Mouse (Mus musculus): ENCODE results near the gene Hspa5. TPM values are rescaled to one million over a fixed set of nuclear protein-coding genes. Genes with fewer than 3 reads are reported as not detected.

Hspa5 gene
- polyA plus RNA-seq (2014; fragmentation: Nextera tagmentation; extraction: Ambion mirVana): 895 and 931 TPM in 2 replicates

- peak within 1 kb of the TSS; percentile 99 for H3K9ac ChIP-seq (ENCODE audit: low read length)
- no peaks in the 10 kb centered on the region for H3K9me3 ChIP-seq (ENCODE audit: control insufficient read depth, low read length)
- peak within 1 kb of the TSS; percentile 93 for H3K27ac ChIP-seq (ENCODE audit: low read depth, low read length)
- H3K4me2 ChIP-seq (ENCODE audit: low read depth): peak within 1 kb of the TSS; percentile 64
- H3K4me1 ChIP-seq (ENCODE audit: control insufficient read depth, insufficient read depth, low read length): peaks cover 39% of the 10 kb centered on the region
- DNase-seq (ENCODE audit: low spot score) (peak; percentile 99), ATAC-seq (ENCODE audit: insufficient read depth, low FRiP score, low TSS enrichment) (peak; percentile 99)
- under 1% methylated on average over 60 of the region's 60 CpGs for WGBS
- H3K4me3 ChIP-seq (ENCODE audit: low read depth, low read length): peak within 1 kb of the TSS; percentile 100
- peaks cover 20% of the 10 kb centered on the region for H3K36me3 ChIP-seq (ENCODE audit: control insufficient read depth, insufficient read depth, low read length)
- no peaks in the 10 kb centered on the region for H3K27me3 ChIP-seq (ENCODE audit: control insufficient read depth, insufficient read depth, low read length)
These were observed at the start of gene Hspa5 for GRCm38 (mm10) chr2:34771368-34772226. Hspa5 (plus strand) TSS chr2:34771970.

GRCm38 (mm10) chr2:34725269-34725668, 46.5 kb upstream of the Hspa5 start:
- H3K4me3 ChIP-seq (ENCODE audit: low read depth, low read length): no peak overlapping the region
- 97% methylated on average over 5 of the region's 5 CpGs for WGBS
- peaks cover 4% of the 10 kb centered on the region for H3K36me3 ChIP-seq (ENCODE audit: control insufficient read depth, insufficient read depth, low read length)
- ATAC-seq (ENCODE audit: insufficient read depth, low FRiP score, low TSS enrichment): no peak
- H3K4me1 ChIP-seq (ENCODE audit: control insufficient read depth, insufficient read depth, low read length): no peaks in the 10 kb centered on the region
- H3K9me3 ChIP-seq (ENCODE audit: control insufficient read depth, low read length): no peaks in the 10 kb centered on the region
- DNase-seq (ENCODE audit: low spot score): no peak
- no peak overlapping the region for H3K9ac ChIP-seq (ENCODE audit: low read length)
- H3K4me2 ChIP-seq (ENCODE audit: low read depth): no peak overlapping the region
- no peaks in the 10 kb centered on the region for H3K27me3 ChIP-seq (ENCODE audit: control insufficient read depth, insufficient read depth, low read length)
- H3K27ac ChIP-seq (ENCODE audit: low read depth, low read length): no peak overlapping the region

- H3K4me2 ChIP-seq (ENCODE audit: low read depth): no peak overlapping the region
- peaks cover 2% of the 10 kb centered on the region for H3K36me3 ChIP-seq (ENCODE audit: control insufficient read depth, insufficient read depth, low read length)
- H3K27me3 ChIP-seq (ENCODE audit: control insufficient read depth, insufficient read depth, low read length): no peaks in the 10 kb centered on the region
- H3K4me3 ChIP-seq (ENCODE audit: low read depth, low read length): no peak overlapping the region
- 95% methylated on average over 8 of the region's 8 CpGs for WGBS
- no peaks in the 10 kb centered on the region for H3K4me1 ChIP-seq (ENCODE audit: control insufficient read depth, insufficient read depth, low read length)
- DNase-seq (ENCODE audit: low spot score) (no peak), ATAC-seq (ENCODE audit: insufficient read depth, low FRiP score, low TSS enrichment) (no peak)
- no peaks in the 10 kb centered on the region for H3K9me3 ChIP-seq (ENCODE audit: control insufficient read depth, low read length)
- H3K27ac ChIP-seq (ENCODE audit: low read depth, low read length): no peak overlapping the region
- no peak overlapping the region for H3K9ac ChIP-seq (ENCODE audit: low read length)
These were observed 44.6 kb upstream of the Hspa5 start for GRCm38 (mm10) chr2:34727045-34727728.

- Histone ChIP-seq H3K27ac (ENCODE audit: low read depth, low read length) (no peak overlapping the region), H3K9me3 (ENCODE audit: control insufficient read depth, low read length) (no peaks in the 10 kb centered on the region), H3K9ac (ENCODE audit: low read length) (no peak overlapping the region), H3K4me3 (ENCODE audit: low read depth, low read length) (no peak overlapping the region), H3K36me3 (ENCODE audit: control insufficient read depth, insufficient read depth, low read length) (no peaks in the 10 kb centered on the region), H3K4me1 (ENCODE audit: control insufficient read depth, insufficient read depth, low read length) (no peaks in the 10 kb centered on the region), H3K4me2 (ENCODE audit: low read depth) (no peak overlapping the region), H3K27me3 (ENCODE audit: control insufficient read depth, insufficient read depth, low read length) (no peaks in the 10 kb centered on the region)
- ATAC-seq (ENCODE audit: insufficient read depth, low FRiP score, low TSS enrichment): no peak
- DNase-seq (ENCODE audit: low spot score): no peak
- 92% methylated on average over 1 of the region's 1 CpGs for WGBS
These were observed 35.1 kb upstream of the Hspa5 start for GRCm38 (mm10) chr2:34736626-34737025.

GRCm38 (mm10) chr2:34737911-34738310, 33.9 kb upstream of the Hspa5 start:
- no peaks in the 10 kb centered on the region for H3K27me3 ChIP-seq (ENCODE audit: control insufficient read depth, insufficient read depth, low read length)
- H3K36me3 ChIP-seq (ENCODE audit: control insufficient read depth, insufficient read depth, low read length): no peaks in the 10 kb centered on the region
- no peak for DNase-seq (ENCODE audit: low spot score)
- no peaks in the 10 kb centered on the region for H3K4me1 ChIP-seq (ENCODE audit: control insufficient read depth, insufficient read depth, low read length)
- H3K9ac ChIP-seq (ENCODE audit: low read length): no peak overlapping the region
- WGBS: 73% methylated on average over 1 of the region's 1 CpGs
- H3K9me3 ChIP-seq (ENCODE audit: control insufficient read depth, low read length): no peaks in the 10 kb centered on the region
- H3K4me2 ChIP-seq (ENCODE audit: low read depth): no peak overlapping the region
- no peak overlapping the region for H3K27ac ChIP-seq (ENCODE audit: low read depth, low read length)
- no peak overlapping the region for H3K4me3 ChIP-seq (ENCODE audit: low read depth, low read length)
- ATAC-seq (ENCODE audit: insufficient read depth, low FRiP score, low TSS enrichment): no peak

- no peaks in the 10 kb centered on the region for H3K4me1 ChIP-seq (ENCODE audit: control insufficient read depth, insufficient read depth, low read length)
- no peaks in the 10 kb centered on the region for H3K36me3 ChIP-seq (ENCODE audit: control insufficient read depth, insufficient read depth, low read length)
- ATAC-seq (ENCODE audit: insufficient read depth, low FRiP score, low TSS enrichment) (no peak), DNase-seq (ENCODE audit: low spot score) (no peak)
- H3K27me3 ChIP-seq (ENCODE audit: control insufficient read depth, insufficient read depth, low read length): no peaks in the 10 kb centered on the region
- no peak overlapping the region for H3K4me2 ChIP-seq (ENCODE audit: low read depth)
- no peak overlapping the region for H3K27ac ChIP-seq (ENCODE audit: low read depth, low read length)
- H3K4me3 ChIP-seq (ENCODE audit: low read depth, low read length): no peak overlapping the region
- H3K9me3 ChIP-seq (ENCODE audit: control insufficient read depth, low read length): no peaks in the 10 kb centered on the region
- no peak overlapping the region for H3K9ac ChIP-seq (ENCODE audit: low read length)
- 79% methylated on average over 1 of the region's 1 CpGs for WGBS
These were observed 31.9 kb upstream of the Hspa5 start for GRCm38 (mm10) chr2:34739684-34740391.

- 94% methylated on average over 12 of the region's 12 CpGs for WGBS
- H3K4me2 ChIP-seq (ENCODE audit: low read depth): no peak overlapping the region
- no peaks in the 10 kb centered on the region for H3K27me3 ChIP-seq (ENCODE audit: control insufficient read depth, insufficient read depth, low read length)
- DNase-seq (ENCODE audit: low spot score) (no peak), ATAC-seq (ENCODE audit: insufficient read depth, low FRiP score, low TSS enrichment) (no peak)
- H3K4me3 ChIP-seq (ENCODE audit: low read depth, low read length): no peak overlapping the region
- H3K4me1 ChIP-seq (ENCODE audit: control insufficient read depth, insufficient read depth, low read length): no peaks in the 10 kb centered on the region
- no peak overlapping the region for H3K27ac ChIP-seq (ENCODE audit: low read depth, low read length)
- H3K9ac ChIP-seq (ENCODE audit: low read length): no peak overlapping the region
- H3K9me3 ChIP-seq (ENCODE audit: control insufficient read depth, low read length): no peaks in the 10 kb centered on the region
- no peaks in the 10 kb centered on the region for H3K36me3 ChIP-seq (ENCODE audit: control insufficient read depth, insufficient read depth, low read length)
These were observed 30.2 kb upstream of the Hspa5 start for GRCm38 (mm10) chr2:34741390-34742159.

- Histone ChIP-seq H3K27me3 (ENCODE audit: control insufficient read depth, insufficient read depth, low read length) (no peaks in the 10 kb centered on the region), H3K4me2 (ENCODE audit: low read depth) (no peak overlapping the region), H3K4me1 (ENCODE audit: control insufficient read depth, insufficient read depth, low read length) (no peaks in the 10 kb centered on the region), H3K36me3 (ENCODE audit: control insufficient read depth, insufficient read depth, low read length) (no peaks in the 10 kb centered on the region), H3K4me3 (ENCODE audit: low read depth, low read length) (no peak overlapping the region), H3K27ac (ENCODE audit: low read depth, low read length) (no peak overlapping the region), H3K9me3 (ENCODE audit: control insufficient read depth, low read length) (no peaks in the 10 kb centered on the region), H3K9ac (ENCODE audit: low read length) (no peak overlapping the region)
- no peak for DNase-seq (ENCODE audit: low spot score)
- 96% methylated on average over 8 of the region's 8 CpGs for WGBS
- no peak for ATAC-seq (ENCODE audit: insufficient read depth, low FRiP score, low TSS enrichment)
These were observed 29.1 kb upstream of the Hspa5 start for GRCm38 (mm10) chr2:34742675-34743074.

Measured in neural tube, embryonic 11.5 days (tissue).